33 mouse cellular contexts compared by ENCODE assay signal in genomic region chr3:147662572-147662971, GRCm38 (mm10).
"Had no signal": no experiment of that assay in that cellular context is flagged by ENCODE, and none has a peak within 500 bp of the region (broad histone marks: within the 10 kb centered on the region; RNA-seq: fewer than 3 reads in every experiment).

No protein-coding gene starts in this region.

- H3K4me3 ChIP-seq: heart, embryonic 12.5 days; heart, embryonic 13.5 days; heart, embryonic 15.5 days; hindbrain, embryonic 12.5 days; hindbrain, embryonic 13.5 days; hindbrain, embryonic 15.5 days; intestine, embryonic 15.5 days; kidney, embryonic 15.5 days; layer of hippocampus, adult 2 months; left cerebral cortex, adult 2 months had no signal

- ATAC-seq: hindbrain, embryonic 16.5 days; hindbrain, postnatal 0 days; inflammation-experienced regulatory T-cells, adult 6 months; intestine, embryonic 15.5 days; intestine, embryonic 16.5 days; intestine, postnatal 0 days had no signal

- H3K4me1 ChIP-seq: heart, embryonic 12.5 days; heart, embryonic 13.5 days; heart, embryonic 15.5 days; hindbrain, embryonic 12.5 days; hindbrain, embryonic 13.5 days; hindbrain, embryonic 15.5 days; intestine, embryonic 15.5 days; kidney, embryonic 15.5 days had no signal

- H3K27ac ChIP-seq: heart, embryonic 13.5 days; heart, embryonic 15.5 days; hindbrain, embryonic 12.5 days; hindbrain, embryonic 13.5 days; hindbrain, embryonic 14.5 days; hindbrain, embryonic 15.5 days; hindbrain, postnatal 0 days; intestine, embryonic 15.5 days; kidney, embryonic 15.5 days; kidney, postnatal 0 days; layer of hippocampus, adult 2 months; left cerebral cortex, adult 2 months had no signal

- H3K27me3 ChIP-seq: heart, embryonic 12.5 days; heart, embryonic 13.5 days; heart, embryonic 15.5 days; hindbrain, embryonic 12.5 days; hindbrain, embryonic 13.5 days; hindbrain, embryonic 15.5 days; intestine, embryonic 15.5 days; kidney, embryonic 15.5 days had no signal

- H3K36me3 ChIP-seq: heart, embryonic 12.5 days; heart, embryonic 13.5 days; heart, embryonic 15.5 days; hindbrain, embryonic 12.5 days; hindbrain, embryonic 13.5 days; hindbrain, embryonic 15.5 days; intestine, embryonic 15.5 days; kidney, embryonic 15.5 days had no signal

- DNase-seq: heart, postnatal 10 days; heart, postnatal 14 days; heart, postnatal 36 days; heart, postnatal 4 days; kidney, adult 11 months; kidney, adult 18-20 months; kidney, adult 2 months; kidney, adult 8-10 months; kidney, adult 9 months; kidney, postnatal 10 days; kidney, postnatal 14 days; kidney, postnatal 25 days; kidney, postnatal 36 days; kidney, postnatal 4 days; layer of hippocampus, adult 9-11 months; layer of hippocampus, postnatal 36 days had no signal

- H3K9me3 ChIP-seq: heart, embryonic 12.5 days; heart, embryonic 13.5 days; heart, embryonic 15.5 days; hindbrain, embryonic 12.5 days; hindbrain, embryonic 13.5 days; hindbrain, embryonic 15.5 days; intestine, embryonic 15.5 days; kidney, embryonic 15.5 days had no signal
